Mouse (Mus musculus): Measurements from ENCODE around the gene Lrrc7. TPM values are rescaled to one million over a fixed set of nuclear protein-coding genes. Genes with fewer than 3 reads are reported as not detected.

Lrrc7 gene
- polyA plus RNA-seq, 1 experiment from 2014 or later, result 0.11 TPM

- TF ChIP-seq CTCF (IDR thresholded peaks at IDR 0.05; ENCODE audit: low read depth), result no peak
- ATAC-seq (replicated peaks; ENCODE audit: low FRiP score, low read depth), result no peak
- peak overlapping the region; percentile 17; the same call in 1 of the 2 replicates for H3K4me3 ChIP-seq (replicated peaks; ENCODE audit: low read depth, low read length)
- peaks cover 28% of the 10 kb centered on the region; the same call in 1 of the 2 replicates for H3K27me3 ChIP-seq (ENCODE audit: insufficient read depth, low read length)
- H3K4me1 ChIP-seq (replicated peaks; ENCODE audit: insufficient read depth, low read length), result peaks cover 9% of the 10 kb centered on the region
- peak; percentile 0 for DNase-seq (ENCODE audit: low spot score)
- H3K27ac ChIP-seq, result no peak overlapping the region
- peak overlapping the region; percentile 98 for H3K4me2 ChIP-seq (ENCODE audit: low read length)
- H3K36me3 ChIP-seq (ENCODE audit: insufficient read depth, low read length), result no peaks in the 10 kb centered on the region
- no peak overlapping the region for H3K9ac ChIP-seq (ENCODE audit: low read depth, low read length)
- no peaks in the 10 kb centered on the region for H3K9me3 ChIP-seq (replicated peaks; ENCODE audit: low read length)
- 23% methylated on average over 5 of the region's 5 CpGs for WGBS
Observed at GRCm38 (mm10) chr3:158559131-158559658, 2.8 kb downstream of the Lrrc7 start.

- Histone ChIP-seq H3K27ac (no peak overlapping the region), H3K4me1 (replicated peaks; ENCODE audit: insufficient read depth, low read length) (peaks cover 9% of the 10 kb centered on the region), H3K27me3 (ENCODE audit: insufficient read depth, low read length) (peaks cover 28% of the 10 kb centered on the region; the same call in 1 of the 2 replicates), H3K4me2 (ENCODE audit: low read length) (no peak overlapping the region), H3K36me3 (ENCODE audit: insufficient read depth, low read length) (no peaks in the 10 kb centered on the region), H3K9me3 (replicated peaks; ENCODE audit: low read length) (no peaks in the 10 kb centered on the region), H3K9ac (ENCODE audit: low read depth, low read length) (no peak overlapping the region), H3K4me3 (replicated peaks; ENCODE audit: low read depth, low read length) (no peak overlapping the region)
- ATAC-seq (replicated peaks; ENCODE audit: low FRiP score, low read depth) (no peak), DNase-seq (ENCODE audit: low spot score) (no peak)
- no peak for TF ChIP-seq CTCF (IDR thresholded peaks at IDR 0.05; ENCODE audit: low read depth)
Observed at GRCm38 (mm10) chr3:158558631-158559030, 3.4 kb downstream of the Lrrc7 start.

GRCm38 (mm10) chr3:158554280-158554679, 7.7 kb downstream of the Lrrc7 start:
- no peak for TF ChIP-seq CTCF (IDR thresholded peaks at IDR 0.05; ENCODE audit: low read depth)
- Histone ChIP-seq H3K27me3 (ENCODE audit: insufficient read depth, low read length) (no peaks in the 10 kb centered on the region; the same call in 1 of the 2 replicates), H3K27ac (no peak overlapping the region), H3K4me2 (ENCODE audit: low read length) (no peak overlapping the region), H3K9ac (ENCODE audit: low read depth, low read length) (no peak overlapping the region), H3K36me3 (ENCODE audit: insufficient read depth, low read length) (no peaks in the 10 kb centered on the region), H3K4me1 (replicated peaks; ENCODE audit: insufficient read depth, low read length) (0 out of 2 replicates have a peak, but pooled peaks cover 1% of the 10 kb centered on the region), H3K4me3 (replicated peaks; ENCODE audit: low read depth, low read length) (no peak overlapping the region), H3K9me3 (replicated peaks; ENCODE audit: low read length) (no peaks in the 10 kb centered on the region)
- ATAC-seq (replicated peaks; ENCODE audit: low FRiP score, low read depth), result no peak
- no peak for DNase-seq (ENCODE audit: low spot score)

GRCm38 (mm10) chr3:158552105-158552504, 9.9 kb downstream of the Lrrc7 start:
- Histone ChIP-seq H3K36me3 (ENCODE audit: insufficient read depth, low read length) (no peaks in the 10 kb centered on the region), H3K27ac (no peak overlapping the region), H3K4me1 (replicated peaks; ENCODE audit: insufficient read depth, low read length) (no peaks in the 10 kb centered on the region), H3K9me3 (replicated peaks; ENCODE audit: low read length) (no peaks in the 10 kb centered on the region), H3K4me2 (ENCODE audit: low read length) (no peak overlapping the region), H3K9ac (ENCODE audit: low read depth, low read length) (no peak overlapping the region), H3K4me3 (replicated peaks; ENCODE audit: low read depth, low read length) (no peak overlapping the region), H3K27me3 (ENCODE audit: insufficient read depth, low read length) (no peaks in the 10 kb centered on the region)
- TF ChIP-seq CTCF (IDR thresholded peaks at IDR 0.05; ENCODE audit: low read depth), result no peak
- DNase-seq (ENCODE audit: low spot score) (no peak), ATAC-seq (replicated peaks; ENCODE audit: low FRiP score, low read depth) (no peak)
- 78% methylated on average over 5 of the region's 5 CpGs for WGBS

- ATAC-seq (replicated peaks; ENCODE audit: low FRiP score, low read depth), result peak; percentile 89; the same call in 1 of the 2 replicates
- no peaks in the 10 kb centered on the region for H3K9me3 ChIP-seq (replicated peaks; ENCODE audit: low read length)
- no peaks in the 10 kb centered on the region for H3K27me3 ChIP-seq (ENCODE audit: insufficient read depth, low read length)
- no peaks in the 10 kb centered on the region for H3K36me3 ChIP-seq (ENCODE audit: insufficient read depth, low read length)
- H3K4me3 ChIP-seq (replicated peaks; ENCODE audit: low read depth, low read length), result no peak overlapping the region
- 32% methylated on average over 3 of the region's 3 CpGs for WGBS
- no peak overlapping the region for H3K27ac ChIP-seq
- no peaks in the 10 kb centered on the region for H3K4me1 ChIP-seq (replicated peaks; ENCODE audit: insufficient read depth, low read length)
- DNase-seq (ENCODE audit: low spot score), result peak; percentile 88
- H3K9ac ChIP-seq (ENCODE audit: low read depth, low read length), result no peak overlapping the region
- no peak for TF ChIP-seq CTCF (IDR thresholded peaks at IDR 0.05; ENCODE audit: low read depth)
- H3K4me2 ChIP-seq (ENCODE audit: low read length), result no peak overlapping the region
Observed at GRCm38 (mm10) chr3:158543481-158543880, 18.5 kb downstream of the Lrrc7 start.

- Histone ChIP-seq H3K4me1 (replicated peaks; ENCODE audit: insufficient read depth, low read length) (no peaks in the 10 kb centered on the region), H3K9ac (ENCODE audit: low read depth, low read length) (no peak overlapping the region), H3K27ac (no peak overlapping the region), H3K36me3 (ENCODE audit: insufficient read depth, low read length) (no peaks in the 10 kb centered on the region), H3K4me2 (ENCODE audit: low read length) (no peak overlapping the region), H3K4me3 (replicated peaks; ENCODE audit: low read depth, low read length) (no peak overlapping the region), H3K27me3 (ENCODE audit: insufficient read depth, low read length) (no peaks in the 10 kb centered on the region), H3K9me3 (replicated peaks; ENCODE audit: low read length) (no peaks in the 10 kb centered on the region)
- 83% methylated on average over 2 of the region's 2 CpGs for WGBS
- ATAC-seq (replicated peaks; ENCODE audit: low FRiP score, low read depth) (no peak), DNase-seq (ENCODE audit: low spot score) (no peak)
- TF ChIP-seq CTCF (IDR thresholded peaks at IDR 0.05; ENCODE audit: low read depth), result no peak
Observed at GRCm38 (mm10) chr3:158532859-158533258, 29.2 kb downstream of the Lrrc7 start.

- no peak for ATAC-seq (replicated peaks; ENCODE audit: low FRiP score, low read depth)
- H3K4me2 ChIP-seq (ENCODE audit: low read length), result no peak overlapping the region
- no peak overlapping the region for H3K27ac ChIP-seq
- H3K9ac ChIP-seq (ENCODE audit: low read depth, low read length), result no peak overlapping the region
- no peaks in the 10 kb centered on the region for H3K9me3 ChIP-seq (replicated peaks; ENCODE audit: low read length)
- no peaks in the 10 kb centered on the region for H3K4me1 ChIP-seq (replicated peaks; ENCODE audit: insufficient read depth, low read length)
- no peak for TF ChIP-seq CTCF (IDR thresholded peaks at IDR 0.05; ENCODE audit: low read depth)
- 50% methylated on average over 1 of the region's 1 CpGs for WGBS
- H3K27me3 ChIP-seq (ENCODE audit: insufficient read depth, low read length), result no peaks in the 10 kb centered on the region
- no peak for DNase-seq (ENCODE audit: low spot score)
- no peaks in the 10 kb centered on the region for H3K36me3 ChIP-seq (ENCODE audit: insufficient read depth, low read length)
- H3K4me3 ChIP-seq (replicated peaks; ENCODE audit: low read depth, low read length), result no peak overlapping the region
Observed at GRCm38 (mm10) chr3:158528471-158528870, 33.5 kb downstream of the Lrrc7 start.
